Mouse (Mus musculus) kidney, adult 11 months (tissue): ENCODE results near the gene Ppp1r32.

ENCODE experiments used
- DNase-seq: peaks from one replicate; pipeline ENCODE4 v3.0.0; 2022

The Ppp1r32 gene

GRCm38 (mm10) chr19:10482703-10483102, at the start of gene Ppp1r32:
TSS of gene Ppp1r32 (minus strand) at chr19:10482928.
- no peak for DNase-seq

GRCm38 (mm10) chr19:10530082-10530481, 47.4 kb upstream of the Ppp1r32 start:
- DNase-seq, result no peak

DNA sequence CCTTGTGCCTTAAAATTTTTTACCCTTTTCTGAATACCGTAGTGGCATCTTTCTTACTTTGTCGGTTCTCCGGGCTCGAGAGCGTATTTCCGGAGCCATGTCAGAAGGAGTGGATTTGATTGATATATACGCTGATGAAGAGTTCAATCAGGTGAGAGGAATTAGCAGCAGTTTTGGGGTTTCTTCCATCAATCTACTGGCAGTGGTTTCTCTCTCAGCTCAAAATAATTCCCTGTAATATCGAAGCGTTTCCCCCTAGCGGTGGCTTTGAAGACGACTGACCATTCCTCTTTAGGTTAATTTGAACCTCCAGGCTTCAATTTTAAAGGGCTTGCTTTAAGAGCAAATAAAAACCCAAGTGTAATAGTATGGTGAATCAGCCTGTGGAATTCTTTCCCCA, 43.2 kb upstream of the Ppp1r32 start, which contains the start of gene Sdhaf2:
Gene Sdhaf2, minus strand, starts transcription at position 233 of the 400 bp plus-strand sequence.
- no peak for DNase-seq

GRCm38 (mm10) chr19:10525106-10525901, 42.6 kb upstream of the Ppp1r32 start, which contains the start of gene Cpsf7:
TSS of gene Cpsf7 (plus strand) at chr19:10525266.
- peak; percentile 92 for DNase-seq

DNA sequence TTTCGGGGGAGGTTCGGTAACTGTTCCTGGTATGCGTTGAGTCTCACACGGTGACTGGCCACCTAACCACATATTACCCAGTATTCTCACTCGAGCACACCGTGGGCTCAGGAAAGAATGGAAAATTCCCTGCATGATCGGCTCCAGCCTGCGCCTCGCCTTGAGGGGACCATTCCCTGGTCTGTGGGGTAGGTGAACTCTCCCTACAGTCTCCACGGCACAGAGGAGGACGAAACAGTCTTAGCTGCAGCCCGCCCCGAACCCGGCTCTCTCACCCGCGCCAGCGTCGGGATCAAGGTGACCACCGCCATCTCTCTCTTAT, 42.0 kb upstream of the Ppp1r32 start:
- no peak for DNase-seq

GRCm38 (mm10) chr19:10523483-10524080, 40.9 kb upstream of the Ppp1r32 start:
- no peak for DNase-seq

DNA sequence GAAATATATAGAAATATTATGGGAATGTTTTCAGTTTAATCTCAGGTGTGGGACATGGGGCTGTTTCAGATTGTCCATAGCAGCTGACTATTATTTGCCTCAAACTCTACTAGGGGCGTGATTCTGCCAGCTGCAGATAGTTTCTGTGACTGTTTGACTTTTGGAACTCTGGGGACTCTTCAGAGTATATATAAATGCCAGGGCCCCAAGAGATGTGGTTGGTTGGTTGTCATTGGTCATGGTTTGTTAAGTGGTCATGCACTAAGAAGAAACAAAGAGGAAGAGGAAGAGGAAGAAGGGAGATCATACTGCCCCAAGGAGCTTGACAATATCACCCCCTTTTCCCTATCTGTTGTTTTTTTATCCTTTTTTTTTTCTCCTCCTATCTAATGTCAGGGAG, 39.2 kb upstream of the Ppp1r32 start:
- no peak for DNase-seq

DNA sequence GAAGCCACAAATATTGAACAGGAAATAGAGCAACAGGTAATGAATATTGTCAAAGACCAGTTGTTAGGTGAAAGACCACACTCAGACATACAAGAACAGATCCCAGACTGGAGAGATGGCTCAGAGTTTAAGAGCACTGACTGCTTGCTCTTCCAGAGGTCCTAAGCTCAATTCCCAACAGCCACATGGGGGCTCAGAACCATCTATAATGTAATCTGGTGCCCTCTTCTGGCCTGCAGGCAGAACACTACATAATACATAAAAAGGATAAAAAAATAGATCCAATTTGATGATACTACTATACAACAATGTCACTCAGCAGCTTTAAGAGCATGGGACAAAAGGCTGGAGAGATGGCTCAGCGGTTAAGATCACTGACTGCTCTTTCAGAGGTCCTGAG, 37.6 kb upstream of the Ppp1r32 start:
- no peak for DNase-seq

- no peak for DNase-seq
These were observed 28.1 kb upstream of the Ppp1r32 start for GRCm38 (mm10) chr19:10510759-10511330.

GRCm38 (mm10) chr19:10502571-10502970, 19.8 kb upstream of the Ppp1r32 start:
- DNase-seq, result no peak

- DNase-seq, result no peak
These were observed 17.9 kb upstream of the Ppp1r32 start for GRCm38 (mm10) chr19:10500581-10500980.

DNA sequence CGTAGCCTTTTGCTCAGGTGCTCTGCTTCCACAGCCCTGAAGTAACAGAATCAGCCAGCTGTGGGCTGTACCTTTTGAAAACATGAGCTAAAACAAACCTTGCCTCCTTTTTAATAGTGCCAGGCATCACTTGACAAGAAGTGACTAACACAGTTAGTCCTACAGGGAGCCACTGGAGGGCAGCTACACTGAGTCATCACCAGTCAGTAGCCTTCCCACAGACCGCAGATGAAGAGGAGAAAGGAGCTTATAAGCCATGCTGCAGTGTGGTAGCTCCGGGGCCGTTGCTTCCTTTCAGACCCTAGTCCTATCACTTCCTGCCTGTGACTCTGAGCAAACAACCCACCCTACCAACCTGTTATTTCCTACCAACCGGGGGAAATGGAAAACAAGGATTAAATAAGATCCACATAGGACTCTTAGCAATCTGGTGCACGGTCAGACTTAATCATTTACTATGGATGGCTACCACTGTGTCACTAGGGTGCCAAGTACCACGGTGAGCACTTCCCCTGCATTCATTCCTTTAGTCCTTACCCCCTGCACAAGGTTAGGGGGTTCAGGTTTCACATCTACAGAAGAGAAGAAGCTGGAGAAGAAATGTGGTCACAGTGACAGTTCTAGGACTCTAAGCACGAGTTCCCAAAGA, 14.9 kb upstream of the Ppp1r32 start:
- DNase-seq, result no peak

DNA sequence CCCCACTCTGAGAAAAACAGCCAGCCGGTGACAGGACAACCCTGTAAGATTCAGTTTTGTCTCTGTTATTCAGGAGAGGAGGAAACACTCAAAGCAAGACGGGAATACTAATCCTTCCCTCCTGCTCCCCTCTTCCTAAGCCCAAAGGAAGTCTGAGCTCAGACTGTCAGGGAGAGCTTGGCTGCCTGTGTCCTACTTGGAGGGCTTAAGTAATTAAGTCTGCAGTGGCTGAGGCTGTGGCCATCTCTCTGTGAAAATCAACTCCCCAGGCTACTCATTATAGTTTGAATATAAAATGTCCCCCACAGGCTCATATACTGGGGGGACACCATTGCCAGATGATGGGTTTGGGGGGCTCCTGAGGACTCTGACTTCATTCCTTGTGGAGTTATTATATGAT, 14.2 kb upstream of the Ppp1r32 start:
- DNase-seq, result no peak

- no peak for DNase-seq
These were observed 12.9 kb upstream of the Ppp1r32 start for GRCm38 (mm10) chr19:10495670-10496069.

- peak; percentile 44 for DNase-seq
These were observed 3.6 kb upstream of the Ppp1r32 start for GRCm38 (mm10) chr19:10486264-10486738.

DNA sequence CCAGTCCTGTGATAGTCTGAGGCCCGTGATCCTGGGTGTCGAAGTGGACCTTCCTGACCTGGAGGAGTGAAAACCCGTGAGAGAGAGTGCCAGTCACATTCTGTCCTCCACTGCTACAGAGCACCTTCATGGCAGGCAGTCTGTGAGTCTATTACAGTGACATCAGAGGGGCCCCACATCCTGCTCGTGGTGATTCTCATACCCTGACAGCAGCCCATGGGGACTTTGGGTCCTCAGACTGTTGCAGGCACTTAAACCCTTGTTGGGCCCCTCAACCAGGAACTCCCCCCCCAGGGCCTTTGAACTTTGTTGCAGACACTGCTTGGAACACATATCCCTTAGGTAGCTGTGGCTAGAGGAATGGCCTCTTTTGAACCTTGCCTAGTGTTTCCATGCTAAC, 3.2 kb downstream of the Ppp1r32 start:
- DNase-seq, result no peak

DNA sequence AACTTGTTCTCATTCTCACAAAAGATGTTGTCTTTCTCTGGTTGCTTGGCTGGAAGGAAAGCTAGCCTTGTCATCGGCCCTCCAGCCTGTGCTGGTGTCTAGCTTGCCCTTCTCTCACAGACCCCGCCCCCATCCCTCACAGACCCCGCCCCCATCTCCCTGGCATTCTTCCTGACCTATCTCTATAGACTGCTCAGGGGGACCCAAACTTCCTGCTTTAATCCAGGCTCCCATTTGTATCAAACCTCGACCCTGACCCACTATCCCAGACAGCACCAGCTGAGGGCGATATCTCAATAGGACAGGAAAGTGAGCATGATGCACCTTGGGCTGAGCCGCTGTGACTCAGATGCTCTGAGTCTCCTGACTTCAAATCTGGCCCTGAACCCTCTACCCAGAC, 8.9 kb downstream of the Ppp1r32 start:
- no peak for DNase-seq

DNA sequence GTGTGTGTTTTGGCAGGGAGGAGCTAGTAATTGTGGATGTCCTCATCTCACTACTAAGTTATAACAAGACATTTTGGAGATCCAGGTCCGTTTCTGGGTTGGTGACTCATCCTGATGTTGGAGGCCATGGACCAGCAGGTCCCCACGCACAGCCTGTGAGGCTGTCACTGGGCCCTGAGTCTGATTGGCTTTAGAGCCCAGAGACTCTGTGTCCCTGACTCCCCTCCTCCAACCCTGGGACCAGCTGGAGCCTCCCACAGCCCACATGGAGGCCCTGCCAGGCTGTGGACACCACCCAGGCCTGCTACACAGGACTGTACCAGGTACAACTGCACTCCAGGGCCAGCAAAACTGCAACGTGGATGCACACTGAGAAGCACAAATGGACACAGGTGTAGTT, 9.8 kb downstream of the Ppp1r32 start:
- DNase-seq, result no peak

DNA sequence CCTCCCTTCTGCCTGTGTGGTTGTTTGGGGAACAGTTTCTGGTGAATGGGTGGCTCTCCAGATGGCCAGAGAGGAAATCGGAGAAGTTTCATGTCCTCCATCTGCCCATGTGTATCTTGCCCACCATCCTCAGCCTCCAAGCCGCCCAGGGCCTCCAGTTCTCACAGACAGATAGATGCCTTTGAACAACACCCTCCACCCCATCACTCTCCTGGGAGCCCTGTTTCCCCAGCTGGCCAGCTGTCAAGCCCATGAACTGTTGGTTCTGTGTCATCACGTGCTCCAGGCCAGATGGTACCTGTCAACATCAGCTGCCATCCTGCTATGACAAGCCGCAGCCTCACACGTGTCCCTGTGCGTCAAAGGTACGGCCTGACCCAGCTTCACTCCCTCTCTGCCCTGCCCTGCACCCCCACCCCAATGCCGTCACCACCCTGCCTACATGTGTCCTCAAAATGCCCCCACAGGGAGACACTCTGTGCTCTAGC, 13.5 kb downstream of the Ppp1r32 start:
- DNase-seq, result no peak

- DNase-seq, result no peak
These were observed 18.3 kb downstream of the Ppp1r32 start for GRCm38 (mm10) chr19:10464427-10464826.

DNA sequence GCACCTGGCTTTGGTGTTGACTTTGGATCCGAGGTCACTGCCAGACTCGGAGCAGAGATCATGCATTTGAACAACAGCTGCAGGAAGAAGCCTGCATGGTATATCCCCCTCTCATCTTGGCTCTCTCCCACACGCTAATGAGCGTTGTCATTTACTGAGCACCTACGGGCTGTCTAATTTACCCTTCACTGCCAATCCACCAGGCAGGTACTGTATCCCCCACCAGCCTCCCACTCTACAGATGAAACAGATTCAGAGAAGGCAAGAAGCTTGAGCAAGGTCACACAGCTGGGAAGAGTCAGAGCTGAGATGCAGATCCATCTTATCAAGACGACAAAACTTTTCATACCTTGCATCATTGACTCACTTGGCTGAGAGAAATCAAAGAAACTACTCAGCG, 21.1 kb downstream of the Ppp1r32 start:
- DNase-seq, result no peak

- no peak for DNase-seq
These were observed 22.8 kb downstream of the Ppp1r32 start for GRCm38 (mm10) chr19:10459907-10460306.

DNA sequence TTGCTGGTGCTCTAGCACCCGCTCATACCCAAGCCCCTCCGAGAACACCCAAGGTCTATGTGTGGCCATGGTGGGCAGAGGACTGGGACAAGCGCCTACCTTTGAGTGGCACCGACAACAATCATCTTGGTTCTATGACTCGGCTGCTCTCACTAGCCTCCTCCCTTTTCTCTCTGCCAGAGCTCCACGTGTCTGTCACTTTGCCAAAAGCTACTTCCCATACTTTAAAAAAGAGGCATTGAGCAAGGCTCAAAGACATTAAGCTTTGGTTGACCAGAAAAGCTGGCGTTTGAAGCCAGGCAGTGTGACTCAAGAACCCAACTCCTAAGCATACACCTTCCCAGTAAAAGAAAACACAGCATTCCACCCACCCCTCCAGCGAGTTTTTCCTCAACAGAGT, 24.6 kb downstream of the Ppp1r32 start:
- DNase-seq, result peak; percentile 28

DNA sequence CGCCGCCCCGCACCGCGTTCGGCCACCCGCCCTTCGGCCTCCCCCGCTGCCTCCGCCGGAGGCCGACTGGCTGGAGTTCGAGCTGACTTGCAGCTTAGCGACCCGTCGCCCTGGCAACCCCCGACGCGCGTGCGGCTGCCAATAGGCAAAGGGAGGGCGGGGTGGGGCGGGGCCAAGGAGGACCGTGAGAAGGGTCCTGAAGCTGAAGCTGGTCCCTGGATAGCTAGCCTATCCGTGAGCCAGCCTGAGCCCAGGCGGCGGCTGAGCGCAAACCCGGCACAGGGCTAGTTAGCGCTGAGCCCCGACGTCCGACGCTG, 25.3 kb downstream of the Ppp1r32 start:
- DNase-seq, result peak; percentile 15
